Mouse (Mus musculus) heart, postnatal 0 days (tissue): ENCODE results near the gene Tnfsf11.

Experiments used
- CTCF ChIP-seq: IDR thresholded peaks from 2 replicates; pipeline ENCODE4 v1.5.1; 2016; ENCODE audit warnings: antibody characterized with exemption, control low read depth, low read depth
- EP300 ChIP-seq: IDR thresholded peaks from 2 replicates; pipeline ENCODE4 v1.6.1; 2016; ENCODE audit warnings: antibody characterized with exemption, low read depth

GRCm38 (mm10) chr14:78261246-78261645, 46.6 kb downstream of the Tnfsf11 start:
- no peak for TF ChIP-seq CTCF
- no peak for TF ChIP-seq EP300
